Mouse (Mus musculus): ENCODE data around the gene Tmed6. TPM values are rescaled to one million over a fixed set of nuclear protein-coding genes. Genes with fewer than 3 reads are reported as not detected.
"Not testable (repeated sequence)": the region's sequence is repeated elsewhere in the genome, so short reads cannot be mapped to it uniquely, and the experiment has no call there.

Gene Tmed6
- polyA plus RNA-seq, 1 experiment = not detected

DNA sequence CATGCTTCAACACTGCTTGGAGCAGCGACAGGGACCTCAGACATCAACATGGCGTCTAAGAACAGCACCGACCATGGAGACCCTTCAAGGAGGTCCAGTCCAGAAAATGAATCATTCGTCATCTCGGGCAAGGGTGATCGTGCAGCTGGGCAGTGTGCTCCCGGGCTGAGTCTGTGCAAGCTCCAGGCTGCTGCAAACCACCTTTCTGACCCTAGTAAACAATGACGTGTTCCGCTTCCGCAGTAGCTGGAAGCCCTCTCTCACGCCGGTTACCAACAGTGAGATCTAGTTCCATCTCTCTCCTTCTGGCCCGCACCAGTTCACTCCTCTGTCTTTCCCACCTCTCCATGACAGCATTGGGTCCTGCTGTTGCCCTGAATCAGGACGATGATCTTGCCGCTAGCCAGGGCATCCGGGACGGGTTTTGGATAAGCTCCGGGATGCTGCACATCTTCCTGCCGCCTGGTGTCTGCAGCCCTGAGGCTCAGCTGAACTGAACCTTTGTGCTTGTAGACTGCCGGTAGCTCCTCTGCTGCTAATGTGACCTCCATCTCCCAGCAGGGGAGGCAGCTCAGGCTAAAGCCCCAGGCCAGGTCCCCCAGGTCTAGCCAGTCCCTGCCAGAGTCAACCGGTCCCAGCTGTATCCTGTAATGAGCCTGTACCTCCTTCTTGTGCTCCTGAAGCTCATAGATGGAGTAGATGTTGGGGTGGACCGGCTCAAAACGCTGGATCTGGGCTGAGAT, 43.7 kb upstream of the Tmed6 start:
- Histone ChIP-seq H3K36me3 (ENCODE audit: control insufficient read depth) (no peaks in the 10 kb centered on the region), H3K9me3 (ENCODE audit: control insufficient read depth, low read length) (no peaks in the 10 kb centered on the region), H3K27me3 (ENCODE audit: control insufficient read depth) (no peaks in the 10 kb centered on the region), H3K4me1 (ENCODE audit: control insufficient read depth) (no peaks in the 10 kb centered on the region; the same call in none of the 2 replicates), H3K4me3 (replicated peaks) (peak overlapping the region; percentile 6)
- TF ChIP-seq GATA1 (IDR thresholded peaks at IDR 0.05; ENCODE audit: low read length) (no peak), TAL1 (IDR thresholded peaks at IDR 0.05; ENCODE audit: low read length) (no peak)

DNA sequence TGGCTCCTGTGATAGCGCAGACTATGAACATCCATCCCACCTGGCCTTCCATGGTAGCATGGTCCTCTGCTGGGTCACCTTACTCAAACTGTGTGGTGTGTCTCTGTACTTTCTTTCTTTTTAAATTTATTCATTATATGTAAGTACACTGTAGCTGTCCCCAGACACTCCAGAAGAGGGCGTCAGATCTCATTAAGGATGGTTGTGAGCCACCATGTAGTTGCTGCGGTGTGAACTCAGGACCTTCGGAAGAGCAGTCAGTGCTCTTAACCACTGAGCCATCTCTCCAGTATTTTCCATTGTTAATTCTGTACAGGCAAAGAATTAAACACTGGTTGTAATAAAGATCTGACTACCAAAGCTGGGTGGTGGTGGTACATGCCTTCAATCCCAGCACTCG, 42.6 kb upstream of the Tmed6 start:
- not testable (repeated sequence) for H3K4me3 ChIP-seq (replicated peaks); H3K4me1 ChIP-seq (ENCODE audit: control insufficient read depth); H3K27me3 ChIP-seq (ENCODE audit: control insufficient read depth); H3K9me3 ChIP-seq (ENCODE audit: control insufficient read depth, low read length); H3K36me3 ChIP-seq (ENCODE audit: control insufficient read depth)

DNA sequence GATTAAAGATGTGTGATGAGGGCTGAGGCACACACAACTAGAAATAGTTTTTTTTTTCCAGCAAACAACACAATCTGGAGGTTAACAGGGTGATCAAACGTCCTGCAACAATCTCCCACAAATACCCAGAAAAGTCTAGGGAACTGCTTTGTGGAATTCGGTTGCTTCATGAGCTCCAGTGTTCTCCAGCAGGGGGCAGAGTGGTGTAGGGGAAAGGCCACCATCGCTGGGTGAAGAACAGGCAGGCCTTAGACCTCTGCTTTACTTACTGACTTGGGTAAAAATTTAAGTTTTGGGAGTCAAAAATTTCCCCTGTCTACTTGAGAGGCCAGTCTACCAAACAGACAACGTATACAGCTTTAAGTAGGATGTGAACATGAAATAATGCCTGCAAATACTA, 39.1 kb upstream of the Tmed6 start:
- no peaks in the 10 kb centered on the region; the same call in 1 of the 2 replicates for H3K4me1 ChIP-seq (ENCODE audit: control insufficient read depth)
- no peaks in the 10 kb centered on the region for H3K36me3 ChIP-seq (ENCODE audit: control insufficient read depth)
- H3K4me3 ChIP-seq (replicated peaks) = no peak overlapping the region
- no peaks in the 10 kb centered on the region for H3K27me3 ChIP-seq (ENCODE audit: control insufficient read depth)
- TF ChIP-seq TAL1 (IDR thresholded peaks at IDR 0.05; ENCODE audit: low read length) (no peak), GATA1 (IDR thresholded peaks at IDR 0.05; ENCODE audit: low read length) (no peak)
- H3K9me3 ChIP-seq (ENCODE audit: control insufficient read depth, low read length) = no peaks in the 10 kb centered on the region

DNA sequence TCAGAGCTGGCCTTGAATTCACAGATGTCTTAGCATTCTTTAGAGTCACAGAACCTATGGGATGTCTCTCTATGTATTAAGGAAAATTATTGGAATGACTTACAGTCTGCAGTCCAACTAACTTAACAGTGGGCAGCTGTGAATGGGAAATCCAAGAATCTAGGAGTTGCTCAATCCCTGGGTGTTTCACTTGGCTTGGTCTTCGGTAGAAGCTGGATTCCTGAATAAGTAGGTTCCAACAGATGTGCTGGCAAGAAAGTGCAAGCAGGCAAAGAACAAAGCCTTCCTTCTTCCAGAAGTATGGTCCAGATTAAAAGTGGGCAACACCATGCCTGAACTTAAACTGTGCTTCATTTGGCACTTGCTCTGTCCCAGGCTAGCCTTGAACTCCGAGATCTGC, 35.2 kb upstream of the Tmed6 start:
- no peak for TF ChIP-seq TAL1 (IDR thresholded peaks at IDR 0.05; ENCODE audit: low read length)
- TF ChIP-seq GATA1 (IDR thresholded peaks at IDR 0.05; ENCODE audit: low read length) = no peak

DNA sequence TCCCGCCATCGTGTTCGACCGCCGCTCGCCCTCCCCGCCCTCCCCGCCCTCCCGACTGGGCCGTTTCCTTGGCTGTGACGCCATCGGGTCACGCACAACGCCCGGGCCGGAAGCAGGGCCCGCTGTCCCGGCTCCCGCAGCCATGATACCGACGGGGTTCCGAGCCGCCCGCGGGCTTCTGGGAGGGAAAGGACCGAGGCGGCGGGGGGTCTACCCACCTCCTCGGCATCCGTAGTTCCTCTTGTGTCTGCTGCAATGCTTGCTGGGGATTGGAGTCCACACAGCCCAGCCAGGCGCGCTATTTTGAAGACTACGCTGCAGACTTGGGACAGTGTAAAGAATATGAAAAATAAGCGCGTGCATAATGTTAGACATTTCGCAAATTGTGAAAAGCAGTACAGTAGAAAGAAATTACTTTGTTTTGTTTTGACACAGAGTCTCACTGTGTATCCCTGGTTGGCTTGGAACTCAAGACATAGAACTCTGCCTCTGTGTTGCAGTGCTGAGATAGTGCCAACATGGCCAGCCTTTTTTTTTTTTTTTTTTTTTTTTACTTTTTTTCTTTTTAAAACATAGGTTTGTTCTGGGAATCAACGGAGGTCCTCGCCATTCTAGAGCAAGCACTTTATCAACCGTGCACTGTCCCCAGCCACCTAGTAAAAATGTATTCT, 31.1 kb upstream of the Tmed6 start, which contains the start of gene Terf2:
Terf2 (minus strand) TSS at position 182 of the 671 bp plus-strand sequence.
- Histone ChIP-seq H3K4me1 (ENCODE audit: control insufficient read depth) (peaks cover 36% of the 10 kb centered on the region), H3K9me3 (ENCODE audit: control insufficient read depth, low read length) (no peaks in the 10 kb centered on the region), H3K4me3 (replicated peaks) (peak within 1 kb of the TSS; percentile 95), H3K27me3 (ENCODE audit: control insufficient read depth) (no peaks in the 10 kb centered on the region), H3K36me3 (ENCODE audit: control insufficient read depth) (peaks cover 28% of the 10 kb centered on the region)
- TF ChIP-seq TAL1 (IDR thresholded peaks at IDR 0.05; ENCODE audit: low read length) (no peak), GATA1 (IDR thresholded peaks at IDR 0.05; ENCODE audit: low read length) (no peak)

More for the DNA sequence above, 35.2 kb upstream of the Tmed6 start:
- Histone ChIP-seq H3K36me3 (ENCODE audit: control insufficient read depth) (no peaks in the 10 kb centered on the region), H3K4me3 (replicated peaks) (no peak overlapping the region), H3K9me3 (ENCODE audit: control insufficient read depth, low read length) (no peaks in the 10 kb centered on the region), H3K4me1 (ENCODE audit: control insufficient read depth) (peaks cover 10% of the 10 kb centered on the region), H3K27me3 (ENCODE audit: control insufficient read depth) (no peaks in the 10 kb centered on the region)

DNA sequence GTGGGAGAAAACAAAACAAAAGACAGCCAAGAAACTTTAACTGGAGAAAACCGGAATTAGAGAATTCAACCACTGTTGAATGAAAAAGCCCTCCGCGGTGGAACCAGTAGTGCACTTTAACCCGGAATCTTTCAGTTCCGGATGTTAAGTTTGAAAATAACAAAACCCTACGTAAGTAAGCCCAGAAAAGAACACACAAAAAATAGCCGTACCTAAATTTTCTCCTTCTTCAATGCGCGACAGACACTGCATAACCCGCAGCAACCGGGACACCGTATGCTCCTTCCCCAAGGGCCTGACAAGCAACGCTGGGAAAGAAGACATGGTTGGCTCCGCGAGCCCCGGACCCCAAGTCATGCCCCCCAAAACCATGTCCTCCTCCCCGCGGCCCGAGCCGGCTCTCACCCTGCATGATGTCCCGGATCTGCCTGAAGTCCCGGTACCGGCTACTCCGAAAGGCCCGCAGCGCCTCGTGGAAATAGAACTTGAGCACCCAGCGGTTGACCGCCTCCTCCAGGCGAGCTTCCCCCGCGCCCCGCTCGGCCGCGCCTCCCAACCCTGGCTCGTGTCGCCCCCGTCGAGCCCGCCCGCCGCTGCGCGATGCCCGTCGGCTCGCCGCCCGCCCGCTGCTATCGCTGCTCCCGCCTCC, 30.4 kb upstream of the Tmed6 start:
- H3K4me3 ChIP-seq (replicated peaks) = peak overlapping the region; percentile 95
- H3K36me3 ChIP-seq (ENCODE audit: control insufficient read depth) = peaks cover 33% of the 10 kb centered on the region
- TF ChIP-seq GATA1 (IDR thresholded peaks at IDR 0.05; ENCODE audit: low read length) (no peak), TAL1 (IDR thresholded peaks at IDR 0.05; ENCODE audit: low read length) (no peak)
- no peaks in the 10 kb centered on the region for H3K27me3 ChIP-seq (ENCODE audit: control insufficient read depth)
- peaks cover 36% of the 10 kb centered on the region for H3K4me1 ChIP-seq (ENCODE audit: control insufficient read depth)
- no peaks in the 10 kb centered on the region for H3K9me3 ChIP-seq (ENCODE audit: control insufficient read depth, low read length)

DNA sequence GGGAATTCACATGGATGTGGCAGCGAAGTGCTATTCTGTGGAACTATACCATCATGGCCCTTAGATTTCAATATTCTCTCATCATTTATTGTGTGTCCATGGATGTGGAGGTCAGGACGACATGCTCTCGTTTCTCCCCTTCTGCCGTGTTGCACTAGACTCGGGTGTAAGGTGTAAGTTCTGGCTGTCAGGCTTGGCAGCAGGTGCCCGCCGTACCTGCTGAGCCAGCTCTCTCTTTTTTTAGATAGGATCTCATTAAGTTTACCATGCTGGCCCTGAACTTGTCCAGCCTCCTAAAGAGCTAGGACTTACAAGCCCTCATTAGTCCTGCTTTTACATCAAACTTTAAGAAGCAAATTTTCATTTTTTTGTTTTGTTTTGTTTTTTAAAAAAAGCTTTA, 25.1 kb upstream of the Tmed6 start:
- Histone ChIP-seq H3K36me3 (ENCODE audit: control insufficient read depth) (peaks cover 77% of the 10 kb centered on the region), H3K4me1 (ENCODE audit: control insufficient read depth) (peaks cover 26% of the 10 kb centered on the region), H3K27me3 (ENCODE audit: control insufficient read depth) (no peaks in the 10 kb centered on the region), H3K9me3 (ENCODE audit: control insufficient read depth, low read length) (peaks cover 2% of the 10 kb centered on the region; the same call in 1 of the 2 replicates), H3K4me3 (replicated peaks) (no peak overlapping the region)
- TF ChIP-seq TAL1 (IDR thresholded peaks at IDR 0.05; ENCODE audit: low read length) (no peak), GATA1 (IDR thresholded peaks at IDR 0.05; ENCODE audit: low read length) (no peak)

DNA sequence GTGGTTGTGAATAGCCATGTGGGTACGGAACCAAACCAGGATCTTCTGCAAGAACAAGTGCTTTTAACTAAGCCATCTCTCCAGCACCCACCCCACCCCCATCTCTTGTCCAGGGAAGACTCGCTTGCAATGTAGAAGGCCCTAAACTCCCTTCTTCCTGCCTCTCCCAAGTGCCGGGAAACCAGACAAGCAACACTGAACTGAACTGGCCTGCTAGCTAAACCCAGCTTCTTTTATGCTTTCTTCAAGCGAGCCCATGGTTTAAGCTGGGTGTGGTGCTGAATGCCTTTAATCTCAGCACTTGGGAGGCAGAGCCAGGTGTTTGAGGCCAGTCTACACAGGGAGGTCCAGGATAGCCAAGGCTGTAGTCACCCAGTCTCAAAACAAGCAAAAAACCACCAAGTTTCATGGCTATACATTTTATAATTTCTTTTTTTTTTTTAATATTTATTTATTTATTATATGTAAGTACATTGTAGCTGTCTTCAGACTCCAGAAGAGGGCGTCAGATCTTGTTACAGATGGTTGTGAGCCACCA, 23.2 kb upstream of the Tmed6 start:
- H3K4me1 ChIP-seq (ENCODE audit: control insufficient read depth) = peaks cover 6% of the 10 kb centered on the region
- H3K27me3 ChIP-seq (ENCODE audit: control insufficient read depth) = no peaks in the 10 kb centered on the region
- H3K9me3 ChIP-seq (ENCODE audit: control insufficient read depth, low read length) = peaks cover 2% of the 10 kb centered on the region; the same call in 1 of the 2 replicates
- TF ChIP-seq GATA1 (IDR thresholded peaks at IDR 0.05; ENCODE audit: low read length) (no peak), TAL1 (IDR thresholded peaks at IDR 0.05; ENCODE audit: low read length) (no peak)
- no peak overlapping the region for H3K4me3 ChIP-seq (replicated peaks)
- peaks cover 84% of the 10 kb centered on the region for H3K36me3 ChIP-seq (ENCODE audit: control insufficient read depth)

DNA sequence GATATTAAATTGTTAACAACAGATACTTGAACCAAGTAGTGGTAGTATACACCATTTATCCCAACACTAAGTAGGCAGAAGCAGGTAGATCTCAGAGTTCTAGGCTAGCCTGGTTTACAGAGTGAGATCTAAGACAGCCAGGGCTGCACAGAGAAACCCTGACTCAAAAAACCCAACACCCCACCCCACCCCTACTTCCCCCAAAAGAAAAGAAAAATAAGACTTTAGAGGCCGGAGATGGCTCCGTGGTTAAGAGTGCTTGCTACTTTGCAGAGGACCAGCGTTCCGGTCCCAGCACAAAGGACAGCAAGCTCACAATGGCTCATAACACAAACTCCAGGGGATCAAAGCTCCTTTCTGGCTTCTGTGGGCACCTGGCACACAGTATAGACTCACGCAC, 20.6 kb upstream of the Tmed6 start:
- H3K36me3 ChIP-seq (ENCODE audit: control insufficient read depth) = peaks cover 87% of the 10 kb centered on the region
- H3K4me3 ChIP-seq (replicated peaks) = no peak overlapping the region
- no peak for TF ChIP-seq TAL1 (IDR thresholded peaks at IDR 0.05; ENCODE audit: low read length)
- TF ChIP-seq GATA1 (IDR thresholded peaks at IDR 0.05; ENCODE audit: low read length) = no peak
- H3K4me1 ChIP-seq (ENCODE audit: control insufficient read depth) = no peaks in the 10 kb centered on the region
- no peaks in the 10 kb centered on the region for H3K27me3 ChIP-seq (ENCODE audit: control insufficient read depth)
- H3K9me3 ChIP-seq (ENCODE audit: control insufficient read depth, low read length) = peaks cover 2% of the 10 kb centered on the region; the same call in 1 of the 2 replicates
